Mouse (Mus musculus): Measurements from ENCODE around the gene Pdcd5.

Pdcd5 gene

DNA sequence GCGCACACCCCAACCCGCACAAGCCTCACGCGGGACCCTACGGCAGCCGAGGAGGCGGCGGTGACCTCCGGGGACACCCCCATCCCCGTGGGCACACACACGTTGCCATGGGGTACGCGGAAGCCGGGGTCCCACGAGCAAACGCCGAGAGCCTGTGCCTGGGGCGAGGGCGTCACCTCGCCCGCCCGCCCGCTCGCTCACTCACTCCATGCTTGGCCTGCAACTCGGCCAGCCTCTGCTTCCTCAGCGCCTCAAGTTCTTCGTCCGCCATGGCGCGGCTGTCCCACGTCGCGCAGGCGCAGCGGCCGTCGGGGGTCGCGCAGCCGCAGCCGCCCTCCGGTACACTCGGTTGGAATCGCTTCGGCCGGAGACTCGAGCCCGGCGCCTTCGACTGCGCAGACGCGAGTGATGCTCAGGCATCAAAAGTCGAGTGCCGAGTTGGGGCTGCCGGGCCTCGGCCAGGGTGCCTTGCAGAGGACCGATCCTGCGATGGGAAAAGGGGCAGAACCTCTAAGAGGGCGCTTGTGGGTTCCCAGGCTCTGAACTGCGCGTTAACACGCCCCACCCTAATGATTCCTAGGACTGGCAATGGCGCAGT is at the start of gene Pdcd5:
Gene Pdcd5 (minus strand): TSS at position 421 of the 598 bp plus-strand sequence.
- DNase-seq, result peak; percentile 98

GRCm38 (mm10) chr7:35692641-35693040 is 45.3 kb upstream of the Pdcd5 start:
- no peak for DNase-seq

- no peak for DNase-seq
Measured at GRCm38 (mm10) chr7:35692117-35692516, 44.8 kb upstream of the Pdcd5 start.

- DNase-seq, result no peak
Measured at GRCm38 (mm10) chr7:35688781-35689349, 41.5 kb upstream of the Pdcd5 start.

DNA sequence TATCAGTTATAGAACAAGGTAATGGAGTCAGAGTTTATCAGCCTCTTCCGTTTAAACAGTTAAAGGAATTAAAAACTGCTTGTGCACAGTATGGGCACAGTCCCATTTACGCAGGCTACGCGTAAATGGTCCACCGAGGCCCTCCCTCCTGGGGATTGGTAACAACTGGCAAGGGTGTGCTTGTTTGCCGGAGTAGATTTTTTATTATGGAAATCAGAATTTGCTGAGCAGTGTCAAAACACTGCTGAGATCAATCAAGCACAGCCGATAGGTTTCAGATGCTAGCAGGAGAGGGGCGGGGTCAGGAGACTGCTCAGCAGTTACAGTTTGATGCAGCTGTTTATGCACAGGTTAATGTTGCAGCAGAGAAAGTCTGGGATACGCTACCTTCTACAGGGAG is 41.0 kb upstream of the Pdcd5 start:
- DNase-seq, result no peak

- DNase-seq, result peak; percentile 60
Measured at GRCm38 (mm10) chr7:35687229-35687628, 39.9 kb upstream of the Pdcd5 start.

DNA sequence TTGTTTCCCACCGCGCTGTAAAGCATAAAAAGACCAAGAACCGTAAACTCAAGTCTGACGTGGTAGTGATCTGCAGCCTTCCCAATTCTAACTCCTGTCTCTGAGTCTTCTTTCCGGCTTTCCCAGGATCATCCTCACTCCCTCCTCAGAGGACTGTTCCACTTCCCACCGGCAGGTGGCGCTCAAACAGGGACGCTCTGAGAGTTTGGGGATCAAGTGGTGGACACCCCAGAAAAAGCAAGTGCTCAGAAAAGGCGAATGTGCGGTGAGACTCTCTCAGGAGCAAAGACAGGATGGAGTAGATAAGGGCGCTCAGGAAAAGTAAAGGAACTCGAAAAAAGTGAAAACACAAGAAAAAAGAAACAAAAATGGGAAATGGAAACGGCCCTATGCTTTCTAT is 39.4 kb upstream of the Pdcd5 start:
- peak; percentile 64 for DNase-seq

- DNase-seq, result no peak
Measured at GRCm38 (mm10) chr7:35686216-35686615, 38.9 kb upstream of the Pdcd5 start.

GRCm38 (mm10) chr7:35683409-35684122 is 36.2 kb upstream of the Pdcd5 start:
- DNase-seq, result no peak

DNA sequence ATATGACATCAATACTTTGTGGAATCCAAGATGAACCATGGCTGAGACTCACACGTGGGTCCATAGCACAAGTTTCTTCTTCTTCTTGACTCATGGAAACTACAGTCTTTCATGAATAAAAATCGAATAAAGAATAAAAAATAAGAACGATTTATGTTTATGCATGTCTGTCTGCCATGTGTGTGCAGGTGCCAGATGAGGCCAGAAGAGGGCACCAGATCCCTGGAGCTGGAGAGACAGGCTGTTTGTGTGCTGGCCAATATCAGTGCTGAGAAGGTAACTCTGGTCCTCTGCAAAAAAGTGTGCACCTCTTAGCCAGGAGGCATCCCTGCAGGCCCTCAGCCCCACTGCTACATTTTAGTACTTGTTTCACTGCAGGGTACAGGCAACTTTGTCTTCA is 34.2 kb upstream of the Pdcd5 start:
- DNase-seq, result no peak

DNA sequence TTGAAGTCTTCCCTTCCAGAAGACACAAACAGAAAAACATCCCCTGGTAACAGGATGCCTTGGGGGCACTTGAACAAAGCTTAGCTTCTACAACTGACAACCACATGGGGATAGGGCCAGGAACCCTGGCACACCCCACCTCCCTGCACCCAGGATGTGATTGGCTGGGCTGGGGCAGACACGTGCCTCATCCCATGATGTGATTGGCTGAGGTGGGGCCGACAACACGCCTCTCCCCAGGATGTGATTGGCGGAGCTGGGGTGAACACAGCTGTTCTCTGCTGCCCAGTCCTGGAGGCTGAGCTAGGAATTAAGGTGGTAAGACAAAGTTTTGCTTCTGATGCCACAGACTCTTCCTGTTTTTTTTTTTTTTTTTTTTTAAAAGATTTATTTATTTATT is 31.7 kb upstream of the Pdcd5 start:
- no peak for DNase-seq

DNA sequence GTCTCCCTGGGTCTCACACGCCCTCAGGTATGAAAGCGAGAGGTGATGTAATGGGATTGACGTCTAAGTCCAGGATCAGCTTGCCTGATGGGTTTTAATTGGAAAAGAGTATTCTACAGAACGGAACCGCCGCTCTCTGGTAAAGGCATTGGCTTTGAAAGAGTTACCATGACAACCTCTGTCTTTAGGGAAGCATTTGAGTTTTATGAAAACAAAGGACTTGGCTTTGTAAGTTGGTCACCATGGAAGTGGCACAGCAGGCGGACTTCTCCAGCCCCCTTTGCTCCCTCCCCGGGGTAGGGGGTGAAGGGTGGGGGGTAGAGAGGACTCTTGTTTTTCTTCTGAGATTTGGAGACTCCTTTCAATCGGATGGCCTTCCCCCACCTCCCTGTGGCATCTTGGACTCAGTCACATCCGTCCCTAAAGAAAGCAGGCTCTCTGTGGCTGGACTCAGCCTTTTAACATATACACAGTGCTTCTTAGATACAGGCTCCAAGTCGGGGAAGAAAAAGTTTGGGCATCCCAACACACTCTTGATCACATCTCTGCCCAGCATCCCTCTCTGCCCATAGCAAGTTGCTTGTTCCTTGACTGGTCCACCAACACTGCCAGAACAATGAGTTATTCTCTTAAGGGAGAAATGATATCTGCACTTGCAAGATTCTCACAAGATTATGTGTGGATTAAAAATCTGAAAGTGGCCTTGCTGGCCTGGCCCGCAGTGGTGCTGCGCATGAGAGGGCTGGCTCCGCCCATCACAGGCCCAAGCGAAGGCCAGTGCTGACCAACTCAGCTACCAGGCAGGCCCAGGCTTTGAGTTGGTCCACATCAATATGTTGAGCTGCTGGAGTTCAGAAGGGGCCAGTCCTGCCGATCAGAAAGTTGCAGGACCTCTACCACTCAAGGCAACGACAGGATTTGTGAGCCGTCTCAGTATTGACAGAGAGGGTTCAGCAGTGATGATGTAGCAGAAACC is 21.0 kb upstream of the Pdcd5 start:
- no peak for DNase-seq

DNA sequence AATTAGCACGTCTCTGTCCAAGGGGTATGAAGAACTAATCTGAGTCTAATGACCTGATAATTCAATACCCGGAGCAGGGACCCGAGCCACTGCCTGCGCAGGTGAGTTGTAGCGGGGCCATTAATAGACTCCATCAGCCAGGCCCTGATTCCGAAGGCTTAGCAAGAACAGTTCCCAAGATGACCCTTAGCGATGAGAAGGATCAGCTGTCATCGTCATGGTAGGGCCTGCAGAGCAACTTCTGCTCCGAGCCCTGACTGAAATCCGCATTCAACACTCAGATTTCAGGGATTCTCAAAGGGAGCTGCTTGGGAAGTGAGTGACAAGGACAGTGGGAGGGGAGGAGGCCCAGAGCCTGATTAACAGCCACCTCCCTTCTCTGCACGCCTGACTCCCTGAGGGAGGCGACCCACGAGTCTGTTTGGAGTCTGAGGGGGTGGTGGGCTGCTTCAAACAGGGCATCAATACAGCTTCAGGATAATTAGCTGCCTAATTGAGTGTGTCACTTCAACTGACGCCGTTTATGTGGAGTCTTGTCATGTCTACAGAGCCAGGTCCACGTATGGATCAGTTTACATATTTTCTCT is 16.6 kb upstream of the Pdcd5 start:
- no peak for DNase-seq

DNA sequence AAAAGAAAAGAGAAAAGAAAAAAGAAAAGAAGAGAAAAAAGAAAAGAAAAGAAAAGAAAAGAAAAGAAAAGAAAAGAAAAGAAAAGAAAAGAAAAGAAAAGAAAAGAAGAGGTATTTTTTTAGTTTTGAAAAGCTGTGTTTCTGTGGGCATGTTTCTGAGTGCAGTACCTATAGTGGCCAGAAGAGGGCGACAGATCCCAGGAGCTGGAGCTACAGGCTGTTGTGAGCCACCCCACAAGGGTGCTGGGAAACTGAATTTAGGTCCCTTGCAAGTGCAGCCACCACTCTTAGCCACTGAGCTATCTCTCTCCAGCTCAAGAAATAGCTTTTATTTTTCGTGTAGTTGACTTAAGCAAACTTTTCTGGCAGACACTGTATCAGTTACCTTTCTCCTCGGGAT is 11.9 kb upstream of the Pdcd5 start:
- DNase-seq, result peak; percentile 14

- DNase-seq, result no peak
Measured at GRCm38 (mm10) chr7:35657829-35658228, 10.5 kb upstream of the Pdcd5 start.

GRCm38 (mm10) chr7:35651583-35652270 is 4.4 kb upstream of the Pdcd5 start:
- no peak for DNase-seq

DNA sequence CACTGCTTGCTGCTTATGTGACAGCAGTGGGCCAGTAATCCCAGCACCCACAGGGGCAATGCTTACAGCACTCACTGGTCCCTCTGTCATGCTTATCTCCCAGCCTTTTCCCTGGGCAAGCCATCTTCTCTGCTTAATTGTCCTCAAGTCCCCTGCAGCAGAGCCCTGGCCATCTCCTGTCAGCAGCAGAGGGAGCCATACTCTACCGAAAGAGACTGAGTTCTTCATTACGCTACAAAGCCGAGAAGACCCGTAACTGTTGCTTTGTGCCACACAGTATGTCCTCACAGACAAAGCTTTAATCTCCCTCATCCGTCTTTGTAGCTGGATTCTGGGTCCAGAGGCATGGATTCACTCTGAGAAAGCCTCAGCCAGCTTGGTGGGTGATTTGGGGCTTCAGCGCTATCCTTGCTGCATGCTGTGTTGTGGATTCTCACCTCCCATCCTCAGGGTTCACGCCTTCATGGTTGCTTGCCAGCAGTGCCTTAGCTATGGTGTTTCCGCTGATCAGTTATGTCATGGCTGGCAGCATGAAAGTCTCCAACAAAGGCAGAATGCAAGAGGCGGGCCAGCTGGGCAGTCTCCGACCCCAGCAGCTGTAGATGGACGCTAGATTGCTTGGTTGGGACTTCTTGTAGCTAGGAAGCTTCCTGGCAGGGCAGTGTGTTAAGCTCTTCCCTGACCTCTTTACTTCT is 3.5 kb upstream of the Pdcd5 start:
- no peak for DNase-seq

- peak; percentile 64 for DNase-seq
Measured at GRCm38 (mm10) chr7:35649071-35649470, 1.8 kb upstream of the Pdcd5 start.

DNA sequence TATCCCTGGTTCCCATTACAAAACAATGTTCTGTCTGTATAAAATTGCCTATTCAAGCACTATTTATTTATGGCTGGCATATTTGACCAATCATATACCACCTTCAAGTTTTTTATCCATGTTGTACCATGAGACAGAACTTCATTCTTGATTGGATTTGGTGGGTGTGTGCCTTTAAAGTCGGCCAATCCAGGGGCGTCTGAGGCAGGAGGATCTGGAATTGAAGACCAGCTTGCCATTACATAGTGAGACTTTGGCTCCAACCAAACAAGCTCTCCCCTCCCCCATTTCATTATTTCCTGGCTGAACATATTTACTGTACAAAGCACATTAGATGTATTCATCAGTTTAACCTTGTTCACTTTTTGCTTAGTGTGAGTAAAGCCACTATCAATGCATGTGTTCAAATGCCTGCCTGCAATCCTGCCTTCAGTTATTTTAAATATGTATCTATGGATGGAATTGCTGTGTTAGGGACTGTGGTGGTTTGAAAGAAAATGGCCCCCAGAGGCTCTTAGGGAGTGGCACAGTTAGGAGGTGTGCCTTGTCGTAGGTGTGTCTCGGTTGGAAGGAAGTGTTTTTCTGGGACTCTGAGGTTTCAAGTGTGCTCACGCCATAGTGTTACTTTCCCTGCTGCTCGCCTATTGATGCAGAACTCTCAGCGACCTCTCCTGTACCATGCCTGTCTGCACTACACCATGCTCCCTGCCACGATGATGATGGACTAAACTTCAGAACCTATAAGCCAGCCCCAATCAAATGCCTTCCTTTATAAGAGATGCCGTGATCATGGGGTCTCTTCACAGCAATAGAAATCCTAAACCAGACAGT is 1.1 kb upstream of the Pdcd5 start:
- no peak for DNase-seq

GRCm38 (mm10) chr7:35646317-35647081 is 822 bp downstream of the Pdcd5 start:
- peak; percentile 42 for DNase-seq

All from kidney, postnatal 14 days (tissue).